ENCODE assay signal across 10 mouse cellular contexts in genomic region chr1:139378861-139379620, GRCm38 (mm10). TPM values are rescaled to one million over a fixed set of nuclear protein-coding genes. Genes with fewer than 3 reads are reported as not detected.
DNase-seq lines count a peak whose midpoint lies in the region; ATAC-seq lines count a peak whose summit lies in the region.
"Had no signal": no experiment of that assay in that cellular context is flagged by ENCODE, and none has a peak within 500 bp of the region (broad histone marks: within the 10 kb centered on the region; RNA-seq: fewer than 3 reads in every experiment).

No protein-coding gene starts in this region.

- no peaks in the 10 kb centered on the region for H3K36me3 ChIP-seq in heart, embryonic 12.5 days
- H3K36me3 ChIP-seq in midbrain, embryonic 16.5 days (ENCODE audit: control insufficient read depth, insufficient read depth, low read length): no peaks in the 10 kb centered on the region

- H3K9me3 ChIP-seq in heart, embryonic 12.5 days (replicated peaks): no peaks in the 10 kb centered on the region
- H3K9me3 ChIP-seq in midbrain, embryonic 16.5 days (replicated peaks; ENCODE audit: control insufficient read depth, low read length, poor library complexity, severe bottlenecking): no peaks in the 10 kb centered on the region

- H3K4me2 ChIP-seq in heart, embryonic 12.5 days: peak overlapping the region; percentile 32
- no peak overlapping the region for H3K4me2 ChIP-seq in midbrain, embryonic 16.5 days (ENCODE audit: low read length)

- intact Hi-C loops in heart, postnatal 14 days (cut with DNase I): no loop called here

- peak; percentile 55 for ATAC-seq in heart, embryonic 12.5 days (ENCODE audit: insufficient number of reproducible peaks, low FRiP score)
- ATAC-seq in midbrain, embryonic 16.5 days: peak; percentile 29
- no peak for ATAC-seq in activated CD4-positive, CD25-positive, alpha-beta regulatory T cell, adult 4 months

- WGBS in heart, embryonic 12.5 days: 20% methylated on average over 11 of the region's 11 CpGs
- 22% methylated on average over 11 of the region's 11 CpGs for WGBS in midbrain, embryonic 16.5 days

- H3K9ac ChIP-seq in heart, embryonic 12.5 days: 0 out of 2 replicates have a peak overlapping the region, but pooled peaks have one; percentile 31
- no peak overlapping the region for H3K9ac ChIP-seq in midbrain, embryonic 16.5 days (ENCODE audit: low read depth, low read length)

- H3K27ac ChIP-seq in heart, embryonic 12.5 days (ENCODE audit: poor library complexity, severe bottlenecking): 0 out of 2 replicates have a peak overlapping the region, but pooled peaks have one; percentile 2
- H3K27ac ChIP-seq in midbrain, embryonic 16.5 days (ENCODE audit: low read length): no peak overlapping the region

- no peak overlapping the region for H3K4me3 ChIP-seq in heart, embryonic 12.5 days
- no peak overlapping the region for H3K4me3 ChIP-seq in midbrain, embryonic 16.5 days (ENCODE audit: low read depth, low read length)

- DNase-seq in heart, postnatal 14 days: no peak
- DNase-seq in WW6 (ENCODE audit: low read depth, low spot score): peak; percentile 31
- DNase-seq in kidney, adult 18-20 months: peak; percentile 7
- no peak for DNase-seq in frontal cortex, postnatal 14 days (ENCODE audit: low spot score in 2 of 2)
- no peak for DNase-seq in lung, postnatal 25 days (ENCODE audit: low spot score)
- DNase-seq: heart, postnatal 36 days had no signal

- no peaks in the 10 kb centered on the region for H3K27me3 ChIP-seq in heart, embryonic 12.5 days (replicated peaks)
- H3K27me3 ChIP-seq in midbrain, embryonic 16.5 days (ENCODE audit: control insufficient read depth, insufficient read depth, low read depth, low read length): no peaks in the 10 kb centered on the region

- peaks cover 20% of the 10 kb centered on the region for H3K4me1 ChIP-seq in heart, embryonic 12.5 days (replicated peaks)
- peaks cover 10% of the 10 kb centered on the region for H3K4me1 ChIP-seq in midbrain, embryonic 16.5 days (ENCODE audit: control insufficient read depth, insufficient read depth, low read length)

RNA-seq across cellular contexts. Expression of gene Crb1, which starts 2.1 kb away (rescaled TPM):
- polyA plus RNA-seq in heart, embryonic 12.5 days (2016; fragmentation: Nextera tagmentation; extraction: Ambion mirVana): 0.27 and 0.28 TPM in 2 replicates
- total RNA-seq in heart, postnatal 14 days (2021): under 1 TPM; 0.20 to 0.45 TPM
- polyA plus RNA-seq in midbrain, embryonic 16.5 days (2015; fragmentation: Nextera tagmentation; extraction: Ambion mirVana): 2.2 and 3.2 TPM in 2 replicates
- polyA plus RNA-seq in activated CD4-positive, CD25-positive, alpha-beta regulatory T cell, adult 4 months (2017; shearing (Covaris generic)): not detected
- total RNA-seq: MEL had no signal

RNA-seq across cellular contexts. Expression of gene Zbtb41, which starts 43.0 kb away (rescaled TPM):
- 12.5 and 12.8 TPM in 2 replicates for polyA plus RNA-seq in heart, embryonic 12.5 days (2016; fragmentation: Nextera tagmentation; extraction: Ambion mirVana)
- total RNA-seq in heart, postnatal 14 days (2021): 10 to 100 TPM; 23.4 to 24.9 TPM
- 20.9 and 24.6 TPM in 2 replicates for polyA plus RNA-seq in midbrain, embryonic 16.5 days (2015; fragmentation: Nextera tagmentation; extraction: Ambion mirVana)
- polyA plus RNA-seq in activated CD4-positive, CD25-positive, alpha-beta regulatory T cell, adult 4 months (2017; shearing (Covaris generic)): 1 to 10 TPM; 6.1 to 7.0 TPM

Comparison
In these comparisons a context has a peak if more than half of its experiments do, and no peak if none do; other contexts are left out.
1. DNase-seq: peak in WW6 (single experiment) and kidney, adult 18-20 months (single experiment); none in heart, postnatal 14 days (0 of 2), frontal cortex, postnatal 14 days (0 of 2) and lung, postnatal 25 days (single experiment).